Mouse (Mus musculus): Measurements from ENCODE around the gene Rabl6.

Rabl6 gene

DNA sequence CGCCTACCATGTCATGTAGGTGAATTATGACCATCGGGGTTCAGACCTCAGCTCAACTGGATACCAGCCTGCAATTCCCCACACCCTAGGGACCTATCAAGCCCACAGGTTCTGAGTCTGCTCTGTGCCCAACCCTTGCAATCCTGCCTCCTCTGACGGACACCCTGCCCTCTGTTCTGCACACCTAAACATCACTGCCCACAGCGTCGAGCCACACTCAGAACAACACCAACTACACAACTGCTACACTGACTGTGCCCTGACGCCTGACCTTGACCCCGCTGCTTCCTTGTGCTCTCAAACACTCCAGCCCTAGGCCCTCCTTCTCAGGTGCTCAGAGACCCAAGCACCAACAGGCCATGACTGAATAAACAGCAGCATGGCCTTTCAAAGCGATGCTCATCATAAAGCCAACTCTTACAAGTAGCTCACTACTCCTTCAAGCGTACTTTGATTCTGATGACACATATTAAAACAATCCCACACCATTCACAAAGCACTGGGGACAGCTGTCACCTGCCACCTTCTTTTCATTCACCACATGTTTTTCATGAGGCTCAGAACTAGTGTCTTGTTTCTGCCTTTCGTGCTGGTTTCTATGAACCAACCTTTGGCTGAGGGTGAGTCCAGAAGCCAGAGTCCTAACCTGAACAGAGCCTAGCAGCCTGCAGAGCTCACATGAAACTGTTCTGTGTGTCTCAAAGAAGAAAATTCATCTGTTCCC is 66.5 kb downstream of the Rabl6 start:
- DNase-seq, result no peak

DNA sequence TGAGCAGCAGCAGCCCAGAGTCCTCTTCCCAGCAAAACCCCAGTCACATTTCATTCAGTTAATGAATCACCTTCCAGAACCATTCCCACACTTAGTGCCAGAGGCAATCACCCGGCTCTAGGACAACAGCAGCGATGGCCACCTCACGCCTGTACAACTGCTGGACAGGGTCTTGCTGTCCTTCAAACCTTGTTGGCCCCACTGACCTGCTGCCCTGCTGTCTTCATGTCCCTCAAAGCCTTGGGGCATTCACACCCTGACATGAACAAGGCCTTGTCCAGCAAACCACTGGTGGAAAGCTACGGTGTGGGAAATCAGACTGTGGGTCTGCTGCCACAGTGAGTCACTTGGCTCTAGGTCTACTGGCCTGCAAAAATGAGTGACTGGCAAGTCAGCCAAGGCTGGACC is 67.8 kb downstream of the Rabl6 start:
- DNase-seq, result peak; percentile 42 to 63

DNA sequence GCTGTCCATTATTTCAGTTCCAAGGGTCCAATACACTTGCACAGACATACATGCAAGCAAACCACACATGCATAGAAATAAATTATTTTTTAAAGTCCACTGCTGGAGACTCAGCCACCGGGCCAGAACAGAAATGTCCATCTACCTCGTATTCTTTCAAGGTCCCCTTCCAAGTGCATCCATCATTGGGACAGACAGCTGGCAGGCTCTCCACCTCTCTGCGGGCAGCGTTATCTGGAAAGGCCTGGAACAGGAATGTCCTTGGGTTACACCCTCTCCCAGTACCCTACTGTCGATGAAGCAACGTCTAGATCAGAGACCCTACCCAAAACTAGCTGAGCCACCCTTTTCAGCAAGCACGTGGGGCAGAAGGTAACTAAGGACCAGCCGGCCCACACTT is 71.8 kb downstream of the Rabl6 start:
- DNase-seq, result no peak

DNA sequence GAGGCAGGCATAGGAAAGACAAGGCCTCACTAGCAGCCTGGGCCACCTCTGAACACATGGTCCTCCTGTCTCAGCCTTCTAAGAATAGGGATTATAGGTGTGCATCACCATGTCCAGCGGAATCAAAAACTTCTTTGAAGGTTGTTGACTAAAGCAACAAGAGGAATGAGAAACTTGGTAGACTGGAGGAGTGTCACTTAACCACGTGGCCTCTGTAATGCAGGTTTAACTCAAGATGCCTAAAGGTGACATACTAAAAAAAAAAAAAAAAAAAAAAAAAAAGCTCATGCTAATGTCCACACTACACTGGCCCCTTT is 73.5 kb downstream of the Rabl6 start:
- DNase-seq, result no peak

DNA sequence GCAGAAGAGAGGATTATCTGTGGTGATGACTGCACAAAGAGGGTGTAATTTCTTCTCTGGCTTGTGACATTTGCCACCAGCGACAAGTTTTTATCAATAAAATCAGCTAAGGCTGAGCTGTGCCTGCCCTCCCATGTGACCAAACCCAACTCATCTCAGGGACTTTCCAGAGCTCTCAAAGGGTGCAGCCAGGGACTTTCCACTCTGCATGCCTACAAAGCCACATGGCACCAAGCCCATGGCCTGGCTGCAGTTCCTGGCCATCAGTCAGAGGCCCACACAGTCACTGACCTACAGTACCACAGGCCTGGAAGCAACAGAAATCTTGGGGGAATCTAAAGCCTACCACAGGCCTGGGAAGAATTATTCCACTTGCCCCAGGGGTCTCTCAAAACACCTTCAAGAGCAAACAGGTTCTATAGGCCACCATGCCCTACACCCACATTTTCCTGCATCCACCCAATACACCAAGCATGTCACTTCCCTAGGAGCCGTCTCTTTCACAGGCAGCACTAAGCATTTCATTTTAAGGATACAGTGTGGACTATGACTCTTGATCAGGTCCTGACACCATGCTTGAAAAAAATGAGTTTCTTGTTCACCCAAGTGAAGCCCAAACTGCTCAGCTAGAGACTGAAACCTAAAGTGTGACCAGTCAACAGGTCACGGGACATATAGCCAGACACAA is 74.0 kb downstream of the Rabl6 start:
- DNase-seq, result peak; percentile 79 to 85

DNA sequence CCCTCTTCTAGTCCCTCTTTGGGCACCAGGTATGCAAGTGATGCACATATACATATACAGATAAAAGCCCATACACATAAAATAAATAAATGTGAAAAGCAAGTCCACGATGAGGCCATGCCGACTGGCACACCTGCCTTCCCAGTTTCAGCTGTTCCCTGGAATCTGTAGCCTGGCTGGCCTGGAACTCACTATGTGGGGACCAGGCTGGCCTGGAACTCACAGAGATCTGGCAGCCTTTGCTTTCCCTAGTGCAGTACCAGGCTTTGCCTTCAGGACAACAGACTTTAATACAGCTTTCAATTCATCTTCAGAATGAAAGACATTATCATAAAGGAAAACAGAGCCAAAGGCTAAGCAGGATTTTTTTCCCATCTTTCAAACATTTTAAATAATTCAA is 74.6 kb downstream of the Rabl6 start:
- DNase-seq, result no peak

All from kidney, adult 8-10 months (tissue).